Comparison of ENCODE assay signal across 8 mouse cellular contexts in genomic region chr14:115831219-115831755, GRCm38 (mm10).
DNase-seq lines count a peak whose midpoint lies in the region; ATAC-seq and TF ChIP-seq lines count a peak whose summit lies in the region.

No protein-coding gene starts in this region.

- TF ChIP-seq CTCF in heart, postnatal 0 days (IDR thresholded peaks at IDR 0.05; ENCODE audit: low read depth) = peak; percentile 93

- no peaks in the 10 kb centered on the region for H3K4me1 ChIP-seq in ES-E14 (ENCODE audit: control insufficient read depth in 2 of 2, insufficient read depth in 2 of 2, low read length in 2 of 2, poor library complexity in 1 of 2)
- no peaks in the 10 kb centered on the region for H3K4me1 ChIP-seq in heart, postnatal 0 days (ENCODE audit: control insufficient read depth, insufficient read depth)

- ATAC-seq in heart, postnatal 0 days (ENCODE audit: insufficient read depth, low read depth) = no peak
- ATAC-seq in monocyte, adult 5-6 weeks (replicated peaks; ENCODE audit: insufficient number of reproducible peaks, low FRiP score, low TSS enrichment, poor library complexity, severe bottlenecking) = no peak

- no peak overlapping the region for H3K4me3 ChIP-seq in ES-E14 (ENCODE audit: insufficient read depth in 1 of 2, low read depth in 1 of 2, low read length in 2 of 2, poor library complexity in 1 of 2, severe bottlenecking in 1 of 2)
- no peak overlapping the region for H3K4me3 ChIP-seq in heart, postnatal 0 days (ENCODE audit: low read depth, low read length)

- H3K27me3 ChIP-seq in heart, postnatal 0 days (ENCODE audit: control insufficient read depth, insufficient read depth, low read length) = no peaks in the 10 kb centered on the region

- no peak overlapping the region for H3K9ac ChIP-seq in ES-E14 (ENCODE audit: insufficient read depth, low read depth, low read length, poor library complexity, severe bottlenecking)
- no peak overlapping the region for H3K9ac ChIP-seq in heart, postnatal 0 days (replicated peaks; ENCODE audit: low read depth, low read length)

- WGBS in heart, postnatal 0 days = 1% methylated on average over 7 of the region's 7 CpGs

- H3K4me2 ChIP-seq in heart, postnatal 0 days (ENCODE audit: low read depth, low read length) = no peak overlapping the region

- no peaks in the 10 kb centered on the region for H3K36me3 ChIP-seq in ES-E14 (ENCODE audit: control insufficient read depth, insufficient read depth, low read length, poor library complexity, severe bottlenecking)
- no peaks in the 10 kb centered on the region for H3K36me3 ChIP-seq in heart, postnatal 0 days (replicated peaks; ENCODE audit: control insufficient read depth, insufficient read depth, low read length)

- H3K27ac ChIP-seq in ES-E14 (ENCODE audit: insufficient read depth, low read depth, low read length, poor library complexity, severe bottlenecking) = no peak overlapping the region
- no peak overlapping the region for H3K27ac ChIP-seq in heart, postnatal 0 days (ENCODE audit: low read depth)

- TF ChIP-seq EP300 in heart, postnatal 0 days (IDR thresholded peaks at IDR 0.05; ENCODE audit: low read depth) = no peak

- DNase-seq in ES-E14 (ENCODE audit: low read depth, low spot score) = peak; percentile 53
- DNase-seq in adrenal gland, adult 2 months = peak; percentile 33
- DNase-seq in embryo, embryonic 9.5 days (ENCODE audit: extremely low spot score) = peak; percentile 63
- DNase-seq in heart, postnatal 0 days (ENCODE audit: low spot score) = peak; percentile 57
- DNase-seq in layer of hippocampus, adult 8-10 months (ENCODE audit: low spot score in 2 of 2) = peak; percentile 18 to 84
- DNase-seq in lung, postnatal 25 days (ENCODE audit: low spot score) = peak; percentile 9
- DNase-seq in right cerebral cortex, postnatal 10 days (ENCODE audit: low spot score in 2 of 2) = peak; percentile 89 to 90

- in situ Hi-C loops in ES-E14 (cut with MboI; ENCODE audit: low sequenced_read_pairs in 2 of 2, unreplicated experiment in 2 of 2) = no loop called here

- no peaks in the 10 kb centered on the region for H3K9me3 ChIP-seq in ES-E14 (ENCODE audit: control insufficient read depth, insufficient read depth, low read depth, low read length)
- H3K9me3 ChIP-seq in heart, postnatal 0 days (replicated peaks; ENCODE audit: control insufficient read depth, low read length) = no peaks in the 10 kb centered on the region

TF ChIP-seq in ES-E14, 5 proteins besides CTCF, POLR2A, EP300 and RAD21:
- TF ChIP-seq ZNF384 (IDR thresholded peaks at IDR 0.05; ENCODE audit: low read depth, low read length) (no peak), ZC3H11A (IDR thresholded peaks at IDR 0.05; ENCODE audit: borderline replicate concordance, low read depth, low read length) (peak; percentile 55; the same call in 1 of the 2 replicates), CHD2 (IDR thresholded peaks at IDR 0.05; ENCODE audit: low read depth, low read length) (no peak), HCFC1 (IDR thresholded peaks at IDR 0.05; ENCODE audit: borderline replicate concordance, insufficient read depth, low read length) (no peak)

Comparison
In these comparisons a context has a peak if more than half of its experiments do, and no peak if none do; other contexts are left out.
1. DNase-seq: peak in every context shown above with its lines; median percentile 90 in right cerebral cortex, postnatal 10 days; 63 in embryo, embryonic 9.5 days; 57 in heart, postnatal 0 days; 53 in ES-E14; 51 in layer of hippocampus, adult 8-10 months; 33 in adrenal gland, adult 2 months; 9 in lung, postnatal 25 days.